Mouse (Mus musculus) lung, embryonic 15.5 days (tissue): ENCODE measurements around the gene Arid4a. TPM values are rescaled to one million over a fixed set of nuclear protein-coding genes. Genes with fewer than 3 reads are reported as not detected.
A peak's percentile ranks its signal among the peaks of the same experiment; 100 is the strongest.
"Not testable (repeated sequence)": the region's sequence is repeated elsewhere in the genome, so short reads cannot be mapped to it uniquely, and the experiment has no call there.

ENCODE experiments used
- ATAC-seq: fragments of 200-750 bp; cut with Nextera tagmentation; 2 replicates; pipeline ENCODE4 v1.8.0; 2017; ENCODE audit warnings: moderate number of reproducible peaks, borderline replicate concordance; ENCODE audit not compliant: low FRiP score, low TSS enrichment; ENCODE audit errors: extremely low read depth
- H3K27ac ChIP-seq: fragments of 300-500 bp; sonication (generic); 2 replicates; pipeline ENCODE4 v1.5.1; 2015; ENCODE audit warnings: moderate library complexity, mild to moderate bottlenecking, inconsistent platforms
- H3K27me3 ChIP-seq: fragments of 300-500 bp; sonication (generic); 2 replicates; pipeline ENCODE4 v1.6.1; 2015; ENCODE audit warnings: inconsistent platforms
- H3K36me3 ChIP-seq: fragments of 300-500 bp; sonication (generic); 2 replicates; pipeline ENCODE4 v1.6.1; 2015; ENCODE audit warnings: inconsistent platforms
- H3K4me1 ChIP-seq: fragments of 300-500 bp; sonication (generic); 2 replicates; pipeline ENCODE4 v1.6.1; 2015; ENCODE audit warnings: inconsistent platforms
- H3K4me2 ChIP-seq: fragments of 300-500 bp; sonication (generic); 2 replicates; pipeline ENCODE4 v1.6.1; 2015; ENCODE audit warnings: inconsistent platforms, mild to moderate bottlenecking, moderate library complexity
- H3K4me3 ChIP-seq: fragments of 300-500 bp; sonication (generic); 2 replicates; pipeline ENCODE4 v1.5.1; 2015; ENCODE audit warnings: mild to moderate bottlenecking, inconsistent platforms
- H3K9ac ChIP-seq: fragments of 300-500 bp; sonication (generic); 2 replicates; pipeline ENCODE4 v1.6.1; 2015; ENCODE audit warnings: inconsistent platforms
- H3K9me3 ChIP-seq: fragments of 300-500 bp; sonication (generic); 2 replicates; pipeline ENCODE4 v1.6.1; 2016; ENCODE audit warnings: inconsistent platforms
- WGBS: fragments of 180-500 bp; shearing (Covaris S2); methylation state at CpG from one replicate; pipeline ENCODE4 v1.1.7; 2015; 5-methylcytosine and 5-hydroxymethylcytosine counted together
- polyA plus RNA-seq: library from polyadenylated mRNA; unstranded; fragments of >200 nt; fragmentation: Nextera tagmentation; extraction: Ambion mirVana; gene quantifications from 2 replicates; pipeline ENCODE4 v1.2.1, GENCODE M21; 2015

Arid4a gene
- polyA plus RNA-seq, 1 experiment from 2014 or later = 39.6 TPM

DNA sequence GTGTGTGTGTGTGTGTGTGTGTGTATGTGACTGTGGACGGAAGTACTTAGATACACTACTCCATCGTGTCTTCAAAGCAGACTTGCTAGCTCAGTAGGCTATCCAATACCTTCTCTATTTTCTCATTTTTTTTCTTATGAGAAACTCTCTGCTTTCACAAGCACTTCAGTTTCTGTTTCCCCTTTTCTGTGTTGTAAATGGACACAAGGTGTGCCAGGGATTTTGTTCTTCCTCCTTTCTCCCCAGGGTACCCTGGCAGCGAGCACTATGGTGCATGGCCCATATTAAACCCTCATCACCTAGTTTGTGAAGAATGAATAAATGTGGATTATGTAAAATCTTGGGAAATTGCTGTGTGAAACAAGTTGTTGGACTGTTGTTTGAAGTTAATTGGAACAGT is 39.7 kb downstream of the Arid4a start:
- Histone ChIP-seq H3K36me3 (peaks cover 11% of the 10 kb centered on the region; the same call in 1 of the 2 replicates), H3K4me1 (peaks cover 4% of the 10 kb centered on the region; the same call in 1 of the 2 replicates), H3K27ac (no peak overlapping the region), H3K4me2 (no peak overlapping the region), H3K27me3 (no peaks in the 10 kb centered on the region), H3K4me3 (no peak overlapping the region), H3K9ac (no peak overlapping the region), H3K9me3 (no peaks in the 10 kb centered on the region)
- no peak for ATAC-seq
- WGBS = 79% methylated on average over 3 of the region's 3 CpGs

DNA sequence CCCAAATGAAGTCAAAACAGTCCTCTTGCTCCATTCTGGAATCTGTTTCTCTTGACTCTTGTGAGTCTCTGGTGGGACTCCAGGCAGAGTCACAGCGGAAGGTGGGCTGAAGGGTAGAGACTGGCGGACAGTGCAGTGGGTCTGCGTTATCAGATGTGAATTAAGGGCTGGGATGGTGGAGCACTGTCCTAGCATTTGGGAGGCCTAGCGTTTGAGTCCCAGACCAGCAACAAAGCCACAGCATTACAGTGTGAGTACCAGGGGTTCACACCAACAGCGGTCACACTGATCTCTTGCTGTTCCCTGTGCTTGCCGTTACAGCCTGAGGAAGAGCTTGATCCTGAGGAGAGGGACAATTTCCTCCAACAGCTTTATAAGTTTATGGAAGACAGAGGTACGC is 44.0 kb downstream of the Arid4a start:
- Histone ChIP-seq H3K4me1 (no peaks in the 10 kb centered on the region), H3K9me3 (no peaks in the 10 kb centered on the region), H3K27me3 (no peaks in the 10 kb centered on the region), H3K27ac (no peak overlapping the region), H3K4me3 (no peak overlapping the region), H3K36me3 (peaks cover 32% of the 10 kb centered on the region), H3K4me2 (no peak overlapping the region), H3K9ac (no peak overlapping the region)
- no peak for ATAC-seq
- 94% methylated on average over 7 of the region's 7 CpGs for WGBS

DNA sequence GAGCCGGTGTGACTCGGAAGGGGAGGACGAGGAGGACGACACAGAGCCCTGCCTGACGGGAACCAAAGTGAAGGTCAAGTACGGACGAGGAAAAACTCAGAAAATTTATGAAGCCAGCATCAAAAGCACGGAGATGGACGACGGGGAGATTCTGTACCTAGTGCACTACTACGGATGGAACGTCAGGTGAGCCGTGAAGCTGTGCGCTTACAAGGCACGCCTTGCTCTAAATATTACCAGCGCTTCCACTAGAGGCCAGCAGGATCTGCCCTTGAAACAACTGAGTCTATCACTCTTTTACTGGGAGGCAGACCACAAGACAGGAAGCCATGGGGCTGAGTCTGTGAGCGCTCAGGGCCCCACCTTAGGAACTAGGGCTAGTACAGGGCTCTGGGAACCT is 54.1 kb downstream of the Arid4a start:
- Histone ChIP-seq H3K4me3 (no peak overlapping the region), H3K36me3 (peaks cover 75% of the 10 kb centered on the region), H3K4me1 (no peaks in the 10 kb centered on the region), H3K9me3 (no peaks in the 10 kb centered on the region), H3K27me3 (no peaks in the 10 kb centered on the region), H3K27ac (no peak overlapping the region), H3K9ac (no peak overlapping the region), H3K4me2 (no peak overlapping the region)
- ATAC-seq = no peak
- WGBS = 87% methylated on average over 17 of the region's 17 CpGs

DNA sequence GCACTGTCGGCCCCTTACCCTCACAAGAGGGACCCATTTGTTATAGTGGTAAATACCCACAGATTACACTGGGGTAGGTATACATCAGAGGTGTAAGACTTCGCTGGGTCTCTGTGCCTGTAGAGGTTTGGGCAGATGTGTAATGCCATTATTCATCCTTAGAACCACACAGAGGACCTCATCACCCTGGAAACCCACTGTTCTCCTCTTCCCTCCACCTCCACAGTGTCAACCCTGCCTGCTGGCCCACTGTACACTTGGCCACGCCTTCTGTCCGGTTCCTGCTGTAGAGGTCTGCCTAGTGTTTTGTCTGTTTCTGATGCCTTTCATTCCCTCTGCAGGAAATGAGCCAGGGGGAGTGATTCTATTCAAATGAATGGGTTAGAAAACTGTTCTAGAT is 56.3 kb downstream of the Arid4a start:
- Histone ChIP-seq H3K27me3 (no peaks in the 10 kb centered on the region), H3K9me3 (no peaks in the 10 kb centered on the region), H3K4me1 (no peaks in the 10 kb centered on the region), H3K27ac (no peak overlapping the region), H3K9ac (no peak overlapping the region), H3K4me2 (no peak overlapping the region), H3K36me3 (peaks cover 86% of the 10 kb centered on the region), H3K4me3 (no peak overlapping the region)
- WGBS = 86% methylated on average over 4 of the region's 4 CpGs
- no peak for ATAC-seq

DNA sequence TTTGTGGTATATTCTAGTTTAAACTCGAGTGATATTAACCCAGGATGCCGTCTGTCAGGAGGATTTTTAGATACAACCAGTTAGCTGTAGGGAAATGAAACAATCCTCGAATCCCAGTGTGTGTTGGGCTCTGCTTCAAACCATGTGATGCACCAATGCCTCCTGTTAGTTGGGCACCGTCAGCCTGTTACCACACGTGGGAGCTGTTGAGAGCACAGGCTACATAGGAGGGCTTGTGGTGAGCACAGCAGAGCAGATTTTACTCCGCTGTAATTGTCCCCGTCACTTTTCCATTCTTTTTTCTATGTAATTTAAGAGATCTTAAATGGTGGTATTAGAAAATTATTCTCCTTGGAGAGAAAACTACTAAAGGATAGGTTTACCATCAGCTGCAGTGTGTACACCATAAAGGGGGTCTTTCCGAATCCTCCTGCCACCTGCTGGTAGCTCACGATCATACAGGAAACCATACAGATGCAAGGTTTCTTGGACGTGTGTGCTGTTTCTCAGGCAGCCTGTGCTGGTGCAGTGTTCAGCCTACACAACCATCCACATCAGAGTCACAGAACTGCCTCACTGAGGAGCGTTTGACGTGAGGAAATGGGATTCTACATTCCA is 57.4 kb downstream of the Arid4a start:
- no peak overlapping the region for H3K4me2 ChIP-seq
- no peak overlapping the region for H3K27ac ChIP-seq
- no peaks in the 10 kb centered on the region for H3K4me1 ChIP-seq
- H3K4me3 ChIP-seq = no peak overlapping the region
- no peaks in the 10 kb centered on the region for H3K9me3 ChIP-seq
- H3K27me3 ChIP-seq = no peaks in the 10 kb centered on the region
- peaks cover 74% of the 10 kb centered on the region for H3K36me3 ChIP-seq
- 56% methylated on average over 12 of the region's 12 CpGs for WGBS
- ATAC-seq = no peak
- no peak overlapping the region for H3K9ac ChIP-seq

DNA sequence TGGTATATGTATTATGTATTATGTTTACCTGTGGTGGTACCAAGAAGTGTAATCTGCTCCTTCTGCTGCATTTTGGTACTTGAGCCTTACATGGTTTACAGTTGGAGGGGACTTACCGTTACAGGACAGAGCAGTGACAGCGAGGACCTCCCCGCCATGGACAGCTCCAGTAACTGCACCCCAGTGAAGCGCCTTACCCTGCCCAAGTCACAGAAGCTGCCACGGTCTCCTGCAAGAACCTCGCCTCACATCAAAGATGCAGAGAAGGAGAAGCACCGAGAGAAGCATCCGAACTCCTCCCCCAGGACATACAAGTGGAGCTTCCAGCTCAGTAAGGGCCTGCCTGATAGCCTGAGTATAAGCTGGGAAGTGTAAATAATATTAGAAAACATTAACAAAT is 70.5 kb downstream of the Arid4a start:
- no peak overlapping the region for H3K27ac ChIP-seq
- WGBS = 88% methylated on average over 8 of the region's 8 CpGs
- H3K4me1 ChIP-seq = no peaks in the 10 kb centered on the region
- H3K9ac ChIP-seq = no peak overlapping the region
- no peak for ATAC-seq
- H3K36me3 ChIP-seq = peaks cover 8% of the 10 kb centered on the region
- H3K4me2 ChIP-seq = no peak overlapping the region
- H3K27me3 ChIP-seq = no peaks in the 10 kb centered on the region
- no peaks in the 10 kb centered on the region for H3K9me3 ChIP-seq
- H3K4me3 ChIP-seq = no peak overlapping the region

DNA sequence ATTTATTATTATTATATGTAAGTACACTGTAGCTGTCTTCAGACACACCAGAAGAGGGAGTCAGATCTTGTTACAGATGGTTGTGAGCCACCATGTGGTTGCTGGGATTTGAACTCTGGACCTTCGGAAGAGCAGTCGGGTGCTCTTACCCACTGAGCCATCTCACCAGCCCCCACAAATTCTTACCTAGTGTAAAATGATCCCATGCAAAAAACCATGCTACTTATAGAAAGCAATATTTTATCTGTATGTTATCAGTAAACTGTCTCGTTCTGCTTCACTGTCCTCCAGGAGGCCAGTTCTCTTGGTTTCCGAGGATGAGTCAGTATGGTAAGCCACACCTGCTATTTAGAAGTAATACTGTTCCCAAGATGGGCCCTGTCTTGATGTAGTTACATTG is 88.5 kb downstream of the Arid4a start:
- H3K9ac ChIP-seq, H3K36me3 ChIP-seq, ATAC-seq, H3K9me3 ChIP-seq, H3K4me2 ChIP-seq, H3K27me3 ChIP-seq, H3K4me1 ChIP-seq, H3K27ac ChIP-seq, H3K4me3 ChIP-seq: not testable (repeated sequence)
- WGBS = 70% methylated on average over 4 of the region's 4 CpGs

DNA sequence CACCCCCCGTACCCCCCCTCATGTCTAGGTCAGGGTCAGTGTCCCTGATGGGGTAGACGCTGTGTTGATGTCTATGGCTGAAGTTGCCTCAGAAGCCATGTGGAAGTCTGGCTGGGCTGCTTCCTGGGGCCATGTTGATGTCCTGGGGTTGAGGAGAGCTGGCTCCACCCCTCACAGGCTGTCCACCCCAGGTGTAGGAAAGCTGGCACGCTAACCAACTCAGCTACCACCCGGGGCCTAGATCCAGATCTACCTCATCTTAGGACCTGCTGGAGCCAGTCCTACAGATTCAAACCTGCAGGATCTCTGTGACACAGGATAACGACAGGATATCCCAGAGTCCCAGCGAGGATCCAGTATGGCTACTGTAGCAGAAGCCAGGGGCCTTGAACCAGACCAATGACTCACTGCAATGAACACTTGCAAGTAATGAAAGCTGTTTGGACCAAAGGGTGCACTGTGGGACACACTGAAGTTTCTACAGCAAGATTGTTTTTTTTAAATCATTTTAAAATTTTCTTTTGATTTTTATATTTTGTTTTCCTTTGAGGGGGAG is 91.5 kb downstream of the Arid4a start:
- Histone ChIP-seq H3K9me3 (no peaks in the 10 kb centered on the region), H3K4me1 (peaks cover 7% of the 10 kb centered on the region; the same call in 1 of the 2 replicates), H3K36me3 (no peaks in the 10 kb centered on the region), H3K9ac (no peak overlapping the region), H3K27ac (no peak overlapping the region), H3K4me2 (no peak overlapping the region), H3K4me3 (no peak overlapping the region), H3K27me3 (no peaks in the 10 kb centered on the region)
- 77% methylated on average over 6 of the region's 6 CpGs for WGBS
- no peak for ATAC-seq

DNA sequence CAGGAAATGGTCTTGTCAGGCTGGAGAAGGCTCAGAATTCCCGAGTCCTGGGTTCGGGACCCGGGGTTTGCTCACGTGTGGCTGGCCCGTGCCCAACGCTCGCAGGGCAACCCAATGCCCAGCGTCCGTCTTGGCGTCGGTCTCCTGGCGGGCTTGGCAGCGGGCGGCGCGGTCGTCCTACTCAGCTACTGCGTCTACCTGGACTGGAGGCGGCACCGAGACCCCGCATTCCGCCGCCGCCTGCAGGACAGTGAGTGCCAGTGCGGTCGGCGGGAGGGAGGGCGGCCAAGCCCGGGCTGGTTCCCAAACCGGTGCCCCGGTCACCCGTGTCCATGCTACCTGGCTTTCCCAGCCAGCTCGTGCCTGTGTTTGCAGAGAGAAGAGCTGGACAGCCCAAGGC is 95.5 kb downstream of the Arid4a start, which contains the start of gene Tomm20l:
TSS of gene Tomm20l (plus strand) at position 98 of the 400 bp plus-strand sequence.
- H3K4me1 ChIP-seq = peaks cover 17% of the 10 kb centered on the region
- no peaks in the 10 kb centered on the region for H3K27me3 ChIP-seq
- H3K27ac ChIP-seq = no peak within 1 kb of the TSS
- H3K9me3 ChIP-seq = no peaks in the 10 kb centered on the region
- peak within 1 kb of the TSS; percentile 12; the same call in 1 of the 2 replicates for H3K4me3 ChIP-seq
- H3K36me3 ChIP-seq = no peaks in the 10 kb centered on the region
- H3K4me2 ChIP-seq = peak within 1 kb of the TSS; percentile 52
- no peak within 1 kb of the TSS for H3K9ac ChIP-seq
- WGBS = 11% methylated on average over 33 of the region's 33 CpGs
- ATAC-seq = peak; percentile 32; the same call in 1 of the 2 replicates

DNA sequence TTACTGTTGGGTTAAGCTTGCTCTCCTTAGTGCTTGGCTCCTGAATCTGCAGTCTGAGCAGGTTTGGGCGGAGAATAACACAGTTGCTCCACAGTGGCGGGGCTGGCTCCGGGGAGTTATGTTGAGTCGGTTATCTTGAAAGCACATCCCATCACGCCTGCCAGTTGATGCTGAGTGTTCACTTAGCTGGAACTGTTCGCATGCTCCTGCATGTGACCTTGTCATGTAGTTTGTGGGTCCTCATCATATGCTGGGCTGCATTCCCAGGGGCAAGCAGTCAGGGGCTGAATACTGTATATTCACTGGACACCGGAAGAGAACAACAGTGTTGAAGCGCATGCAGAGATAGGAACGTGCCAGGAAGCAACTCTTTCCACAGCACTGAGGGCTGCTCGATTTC is 97.3 kb downstream of the Arid4a start:
- Histone ChIP-seq H3K27me3 (no peaks in the 10 kb centered on the region), H3K4me3 (no peak overlapping the region), H3K9me3 (no peaks in the 10 kb centered on the region), H3K27ac (no peak overlapping the region), H3K4me1 (peaks cover 17% of the 10 kb centered on the region), H3K36me3 (no peaks in the 10 kb centered on the region), H3K9ac (no peak overlapping the region), H3K4me2 (peak overlapping the region; percentile 26; the same call in 1 of the 2 replicates)
- WGBS = 50% methylated on average over 10 of the region's 10 CpGs
- peak; percentile 35; the same call in 1 of the 2 replicates for ATAC-seq

DNA sequence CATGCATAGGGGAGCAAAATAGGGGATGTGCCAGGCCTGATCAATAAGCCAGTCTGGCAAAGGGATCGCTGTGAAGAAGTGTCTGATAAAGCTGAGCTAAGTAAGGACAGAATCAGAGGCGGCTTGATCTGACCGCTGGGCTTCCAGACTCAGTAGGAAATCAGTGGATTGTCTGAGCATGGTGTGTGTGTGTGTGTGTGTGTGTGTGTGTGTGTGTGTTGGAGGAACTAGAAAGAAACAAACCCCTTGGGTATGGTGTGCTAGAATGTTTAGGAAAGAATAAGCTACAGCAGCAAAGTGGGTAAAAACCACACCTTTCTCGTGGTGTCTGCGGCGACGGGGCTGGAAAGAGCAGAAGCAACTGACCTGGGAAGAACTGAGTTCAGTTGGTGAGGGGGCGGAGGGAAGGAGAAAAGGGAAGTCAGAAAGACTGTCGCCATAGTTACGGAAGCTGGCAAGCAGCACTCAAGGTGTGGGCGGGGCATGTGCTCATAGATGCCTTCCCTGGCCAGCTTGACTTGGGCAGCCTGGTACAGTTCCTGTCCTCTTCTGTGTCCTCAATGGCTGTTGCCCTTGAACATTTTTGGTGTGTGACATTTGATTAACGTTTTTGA is 98.0 kb downstream of the Arid4a start:
- H3K4me2 ChIP-seq = peak overlapping the region; percentile 26; the same call in 1 of the 2 replicates
- no peaks in the 10 kb centered on the region for H3K9me3 ChIP-seq
- no peak overlapping the region for H3K9ac ChIP-seq
- H3K4me1 ChIP-seq = peaks cover 17% of the 10 kb centered on the region
- H3K4me3 ChIP-seq = no peak overlapping the region
- H3K36me3 ChIP-seq = no peaks in the 10 kb centered on the region
- no peak overlapping the region for H3K27ac ChIP-seq
- H3K27me3 ChIP-seq = no peaks in the 10 kb centered on the region
- WGBS = 17% methylated on average over 12 of the region's 12 CpGs
- peak; percentile 78; the same call in 1 of the 2 replicates for ATAC-seq

DNA sequence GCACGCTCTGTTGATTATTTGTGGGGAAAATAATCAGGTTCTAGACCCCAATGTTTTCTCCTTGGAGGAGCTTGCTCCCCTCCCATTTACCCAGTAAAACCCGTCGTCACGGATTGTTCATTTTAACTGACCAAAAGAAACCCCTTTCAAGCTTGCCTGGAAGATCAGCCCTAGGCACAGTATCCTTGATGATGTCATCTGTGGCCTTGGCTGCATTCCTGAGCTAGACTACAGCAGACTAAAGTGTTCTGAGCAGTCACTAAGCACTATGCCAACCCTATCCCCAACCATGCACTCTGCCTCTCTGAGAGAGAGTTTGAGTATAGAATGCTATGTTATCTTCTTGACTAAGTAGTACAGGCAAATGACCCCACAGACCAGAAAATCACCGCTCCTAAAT is 100.6 kb downstream of the Arid4a start:
- Histone ChIP-seq H3K4me1 (peaks cover 14% of the 10 kb centered on the region), H3K4me3 (no peak overlapping the region), H3K36me3 (no peaks in the 10 kb centered on the region), H3K27ac (no peak overlapping the region), H3K9me3 (no peaks in the 10 kb centered on the region), H3K27me3 (no peaks in the 10 kb centered on the region), H3K4me2 (no peak overlapping the region), H3K9ac (no peak overlapping the region)
- 77% methylated on average over 5 of the region's 5 CpGs for WGBS
- no peak for ATAC-seq
